Mouse (Mus musculus): ENCODE measurements at regions not wholly inside any gene's neighbourhood (a gene's known extent, or its start where the extent isn't known, plus 50 kb on each side); places are given as distances from the start of the nearest gene placed in this dataset.

GRCm38 (mm10) chrX:33416321-33416720 is 103.1 kb downstream of the Btbd35f12 start:
- DNase-seq (ENCODE audit: low spot score): peak; percentile 14
